Mouse (Mus musculus) thymus, postnatal 25 days (tissue): ENCODE data around the gene Kras.

Experiments used
- DNase-seq: peaks from one replicate; pipeline ENCODE4 v3.0.0; 2022

Gene Kras

DNA sequence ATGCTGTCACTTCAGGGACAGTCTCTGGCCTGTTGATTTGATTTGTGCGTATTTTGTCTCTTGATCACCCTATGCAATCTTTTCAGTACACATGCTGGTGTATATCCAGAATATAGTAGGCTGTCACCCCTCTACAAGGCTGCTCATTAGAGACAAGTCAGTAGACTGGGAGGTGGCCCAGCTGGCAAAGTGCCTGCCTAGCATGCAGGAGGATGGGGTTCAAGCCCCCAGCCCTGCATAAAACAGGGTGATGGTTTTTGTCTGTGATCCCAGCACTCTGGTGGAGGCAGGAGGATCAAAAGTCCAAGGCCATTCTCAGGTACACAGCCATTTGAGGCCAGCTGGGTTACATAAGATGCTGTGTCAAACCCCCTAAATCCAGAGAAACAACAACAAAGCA lies 63.9 kb downstream of the Kras start:
- DNase-seq: no peak

DNA sequence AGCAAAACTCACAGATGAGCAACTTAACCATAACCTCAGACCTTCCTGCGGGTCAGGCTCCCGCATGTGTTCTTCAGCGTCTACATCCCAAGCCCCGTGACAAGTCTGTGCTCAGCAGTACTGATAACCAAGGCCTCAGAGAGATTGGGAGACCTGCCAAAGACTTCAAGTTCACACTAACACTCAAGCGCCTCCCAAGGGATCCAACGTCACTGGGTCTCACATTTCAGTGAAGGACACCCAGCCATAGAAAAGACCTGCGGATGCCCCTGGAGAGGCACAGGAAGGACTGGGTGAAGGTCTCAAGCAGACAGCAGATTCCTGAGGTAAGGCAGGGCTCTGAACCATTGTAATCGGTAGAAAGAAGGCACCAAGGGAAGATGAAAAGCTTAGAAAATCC lies 68.0 kb downstream of the Kras start:
- no peak for DNase-seq

DNA sequence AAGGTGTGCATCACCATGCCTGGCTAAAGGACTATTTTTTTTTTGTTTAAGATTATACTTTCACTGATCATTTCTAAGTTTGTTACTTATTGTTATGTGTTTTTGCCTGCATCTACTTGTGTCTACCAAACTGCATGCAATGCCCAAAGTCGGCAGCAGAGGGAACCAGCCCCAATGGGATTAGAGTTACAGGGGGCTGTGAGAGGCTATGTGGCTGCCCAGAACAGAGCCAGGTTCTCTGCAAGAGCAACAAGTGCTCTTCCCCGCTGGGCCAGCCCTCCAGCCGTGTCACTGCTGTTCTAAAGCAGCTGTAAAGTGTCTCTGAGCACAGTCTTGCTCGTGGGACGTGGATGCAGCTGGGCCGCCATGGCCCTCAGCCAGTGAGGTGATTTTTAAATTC lies 70.4 kb downstream of the Kras start:
- DNase-seq: peak; percentile 83

DNA sequence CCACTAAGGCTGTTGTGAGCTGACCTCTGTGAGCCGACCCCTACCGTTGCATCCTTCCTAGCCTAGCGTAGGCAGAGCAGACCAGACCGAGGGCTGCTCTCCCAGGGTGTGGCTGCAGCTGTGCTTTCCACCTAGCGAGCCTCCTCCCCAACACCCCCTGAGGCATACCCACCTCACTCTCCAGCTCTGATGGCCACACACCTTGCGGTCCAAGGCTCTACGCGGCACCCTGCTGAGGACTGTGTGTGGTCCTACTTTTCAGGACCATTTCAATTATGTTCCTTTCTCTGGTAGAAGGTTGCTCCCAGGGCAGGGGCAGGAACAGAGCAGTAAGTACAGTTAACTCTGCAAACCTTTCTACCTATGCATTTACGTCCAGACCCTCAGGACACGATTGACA lies 73.6 kb downstream of the Kras start:
- no peak for DNase-seq

DNA sequence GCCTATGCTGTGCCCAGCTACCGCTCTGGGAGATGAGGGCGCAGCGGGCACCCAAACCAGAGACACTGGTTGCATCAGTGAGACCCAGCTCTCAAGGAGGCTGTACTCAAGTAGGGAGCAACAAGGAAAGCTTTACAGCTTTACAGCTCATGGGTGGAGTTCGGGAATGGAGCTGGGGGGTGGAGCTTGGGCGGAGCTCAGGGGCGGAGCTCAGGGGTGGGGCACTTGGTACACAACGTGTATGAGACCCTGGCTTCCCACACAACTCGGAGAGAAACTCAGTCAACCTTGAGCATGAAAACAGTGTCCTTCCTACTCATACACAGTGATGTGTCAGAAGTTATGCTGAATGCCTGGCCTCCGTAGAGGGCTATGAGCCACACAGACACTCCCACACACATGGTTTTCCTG lies 74.5 kb downstream of the Kras start:
- no peak for DNase-seq

DNA sequence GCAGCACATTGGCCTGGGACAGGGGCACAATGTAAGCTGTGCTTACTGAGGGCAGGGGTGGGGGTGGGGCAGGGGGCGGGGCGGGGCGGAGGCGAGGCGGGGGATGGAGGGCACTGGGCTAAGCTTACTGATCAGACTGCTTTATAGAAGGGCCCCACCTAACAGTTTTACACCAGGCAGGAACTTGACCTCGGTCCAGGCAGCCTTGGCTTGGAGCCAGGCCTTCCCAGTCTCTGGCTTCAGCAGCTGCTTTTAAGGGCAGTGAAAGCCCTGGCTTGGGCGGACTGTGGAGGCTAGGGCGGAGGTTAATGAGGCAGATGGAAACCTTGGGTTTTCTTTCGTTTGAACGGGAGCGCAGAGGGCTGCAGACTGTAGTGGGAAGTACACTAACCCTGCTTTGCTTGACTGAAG lies 76.3 kb downstream of the Kras start:
- no peak for DNase-seq

DNA sequence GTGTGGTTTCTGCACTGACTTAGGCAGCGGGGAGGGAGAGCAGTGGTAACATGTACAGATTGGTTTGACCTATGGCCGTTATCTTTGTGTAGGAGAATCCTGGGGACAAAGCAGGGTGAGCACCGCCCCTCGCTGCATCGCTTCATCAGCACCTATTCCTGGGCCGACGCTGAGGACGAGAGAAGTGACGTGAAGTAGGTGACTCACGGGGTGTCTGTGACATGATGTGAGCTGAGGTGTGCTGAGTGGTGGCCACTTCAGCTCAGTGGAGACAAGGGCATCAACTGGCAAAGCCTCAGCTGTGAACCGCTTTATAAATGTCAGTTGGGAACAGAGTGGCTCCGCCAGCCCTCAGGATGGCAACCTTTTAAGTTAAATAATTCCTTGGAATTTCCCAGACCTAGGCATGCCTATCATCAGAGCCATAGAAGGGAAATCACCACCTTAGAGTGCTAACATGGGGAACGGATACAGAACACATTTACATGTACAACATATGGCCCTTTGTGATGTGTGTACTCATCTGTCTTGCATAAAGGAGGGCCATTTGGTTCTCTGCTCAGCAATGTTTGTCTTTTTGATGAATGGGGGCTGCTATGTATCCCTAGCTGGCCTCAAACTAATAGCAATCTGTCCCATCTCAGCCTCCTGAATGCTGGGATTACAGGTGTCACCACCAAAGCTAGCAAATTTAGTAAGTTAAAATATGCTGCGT lies 78.0 kb downstream of the Kras start:
- DNase-seq: no peak
